Mouse (Mus musculus) C3H10T1/2 (cell line): Measurements from ENCODE around the gene Eed. TPM values are rescaled to one million over a fixed set of nuclear protein-coding genes. Genes with fewer than 3 reads are reported as not detected.

Source experiments
- polyA plus RNA-seq, 2 experiments: library from polyadenylated mRNA; unstranded; fragments of >200 nt; fragmentation: generic; extraction: Trizol; gene quantifications; one replicate each; pipeline ENCODE4 v1.2.1; 2012; ENCODE audit warnings: missing spikeins in 2 of 2

The Eed gene
- 10 to 100 TPM in 1 of 2 experiments, 1 to 10 TPM in 1; 2.4 to 14.2 TPM for polyA plus RNA-seq

GRCm38 (mm10) chr7:89980485-89981422 lies at the start of gene Eed:
Gene Eed (minus strand): TSS chr7:89980983.

GRCm38 (mm10) chr7:89940571-89941463 lies 40.0 kb downstream of the Eed start, which contains the start of gene Hikeshi:
Gene Hikeshi (minus strand): TSS chr7:89941204.

Other genes starting within 250 kb of the Eed start
- gene Ccdc81, start 77.4 kb downstream of the Eed start, polyA plus RNA-seq = under 1 TPM in 1 of 2 experiments, not detected in 1; 0.04 TPM
- gene Hikeshi, start 39.8 kb downstream of the Eed start, polyA plus RNA-seq = 10 to 100 TPM; 25.4 to 58.3 TPM
- gene Picalm, start 149.2 kb upstream of the Eed start, polyA plus RNA-seq = 10 to 100 TPM in 1 of 2 experiments, 1 to 10 TPM in 1; 2.9 to 23.4 TPM